Mouse (Mus musculus): ENCODE data around the gene Kcnip4. TPM values are rescaled to one million over a fixed set of nuclear protein-coding genes. Genes with fewer than 3 reads are reported as not detected.
A peak's percentile ranks its signal among the peaks of the same experiment; 100 is the strongest.

Gene Kcnip4
- total RNA-seq, 2 experiments from 2014 or later: not detected

DNA sequence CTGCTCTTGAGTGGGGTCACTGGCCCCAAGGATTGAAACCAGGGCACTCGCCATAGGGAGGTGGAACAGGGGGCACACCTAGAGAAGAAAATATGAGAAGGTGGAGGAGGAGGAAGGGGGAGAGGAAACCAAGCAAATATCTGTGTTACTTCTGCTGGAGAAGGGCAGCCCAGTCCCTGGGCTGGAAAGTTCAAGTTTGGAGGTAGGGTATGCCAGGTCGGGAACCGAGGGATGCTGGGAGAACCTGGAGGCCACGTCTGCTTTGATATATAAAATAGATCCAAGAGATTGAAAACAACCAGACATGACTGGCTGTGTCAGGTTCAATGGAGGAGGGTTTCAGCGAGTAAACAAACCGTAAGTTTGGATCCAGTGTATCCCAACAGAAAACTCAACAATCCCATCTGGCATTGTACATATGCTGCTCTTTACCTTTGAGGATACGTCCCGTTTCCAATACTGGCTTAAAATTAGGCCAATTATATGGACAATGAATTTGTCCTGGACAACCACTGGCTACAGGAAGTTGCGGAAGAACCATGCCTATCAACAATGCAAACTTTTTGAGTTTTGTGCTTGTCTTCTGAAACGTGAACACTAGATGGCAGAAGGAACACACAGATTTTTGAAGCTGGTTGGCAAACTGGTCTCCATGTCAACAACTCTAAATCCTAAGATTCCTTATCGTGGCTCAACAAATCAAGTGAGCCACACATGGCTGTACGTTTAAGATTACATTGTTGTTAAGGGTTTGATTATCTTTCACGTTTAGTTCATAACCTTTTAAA is 155.9 kb downstream of the Kcnip4 start:
- no peak for ATAC-seq (ENCODE audit: poor library complexity, severe bottlenecking)

DNA sequence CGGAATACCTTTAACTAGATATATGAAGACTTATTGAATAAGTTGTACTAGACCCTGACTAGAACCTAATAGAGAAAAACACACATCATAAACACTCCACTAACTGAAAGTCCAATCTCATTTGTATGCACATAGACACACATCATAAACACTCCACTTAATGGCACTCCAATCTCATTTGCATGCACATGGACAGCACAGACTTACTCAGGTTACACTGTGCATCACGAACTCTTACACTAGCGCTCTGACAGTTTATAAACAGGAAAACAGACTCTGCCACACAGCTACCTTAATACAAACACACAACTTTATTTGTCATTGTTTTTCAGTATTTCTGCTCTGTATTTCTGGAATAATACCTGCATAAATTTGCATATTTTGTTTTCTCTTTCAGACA is 168.3 kb downstream of the Kcnip4 start:
- ATAC-seq (ENCODE audit: poor library complexity, severe bottlenecking): no peak

GRCm38 (mm10) chr5:49352061-49352460 is 172.6 kb downstream of the Kcnip4 start:
- no peak for ATAC-seq (ENCODE audit: poor library complexity, severe bottlenecking)

DNA sequence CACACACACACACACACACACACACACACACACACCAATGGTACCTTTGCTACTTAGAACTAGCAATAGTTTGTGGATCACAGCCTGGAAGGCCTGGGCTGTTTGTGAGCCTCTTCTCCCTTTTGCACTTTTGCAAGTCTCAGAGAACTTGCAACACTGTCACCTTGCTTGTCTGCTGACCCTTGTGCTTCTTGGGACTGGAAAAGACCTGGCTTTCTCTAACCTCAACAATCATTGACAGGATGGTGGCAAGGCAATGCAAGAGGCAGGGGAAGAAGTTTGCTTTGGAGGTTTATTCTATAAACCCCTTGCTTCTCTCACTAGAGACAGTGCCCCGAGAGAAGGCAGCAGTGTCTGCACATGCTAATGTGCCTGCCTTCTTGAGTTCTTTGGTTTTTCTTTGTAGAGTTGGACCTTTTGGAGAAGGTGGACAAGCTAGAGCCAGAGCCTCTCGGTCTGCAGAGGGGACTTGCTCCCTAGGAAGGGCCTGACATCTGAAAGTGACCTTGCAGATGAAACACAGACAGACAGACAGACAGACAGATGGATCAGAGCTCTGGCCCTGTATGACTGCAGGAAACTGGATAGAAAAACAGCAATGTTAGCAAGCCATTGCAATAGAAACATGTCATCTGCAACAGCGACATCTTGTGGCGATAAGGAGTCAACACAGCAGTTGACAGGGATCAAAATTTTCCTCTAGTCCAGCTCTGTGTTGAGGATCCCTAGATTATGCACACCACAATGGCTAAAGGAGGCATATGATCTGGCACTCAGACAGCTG is 174.4 kb downstream of the Kcnip4 start:
- ATAC-seq (ENCODE audit: poor library complexity, severe bottlenecking): peak; percentile 35

GRCm38 (mm10) chr5:49349541-49349940 is 175.2 kb downstream of the Kcnip4 start:
- no peak for ATAC-seq (ENCODE audit: poor library complexity, severe bottlenecking)

- no peak for ATAC-seq (ENCODE audit: poor library complexity, severe bottlenecking)
Observed at GRCm38 (mm10) chr5:49348511-49348910, 176.2 kb downstream of the Kcnip4 start.

DNA sequence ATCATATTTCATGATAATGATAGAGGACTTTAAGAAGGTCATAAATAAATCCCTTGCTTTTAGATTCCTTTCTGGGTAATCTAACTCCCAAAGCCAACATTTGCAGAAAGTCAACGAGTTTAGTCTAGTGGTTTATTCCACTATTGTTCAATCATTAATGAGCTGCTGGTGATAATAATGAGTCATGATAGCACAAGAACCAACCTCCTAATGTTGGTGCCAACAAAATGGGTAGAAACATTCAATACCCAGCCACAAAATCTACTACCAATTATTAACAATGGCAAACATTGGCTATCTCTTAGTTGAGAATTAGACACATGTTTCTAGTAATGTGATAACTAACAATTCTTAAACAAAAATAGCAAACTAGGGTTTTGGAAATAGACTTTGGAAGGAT is 180.1 kb downstream of the Kcnip4 start:
- ATAC-seq (ENCODE audit: poor library complexity, severe bottlenecking): no peak

GRCm38 (mm10) chr5:49337164-49337563 is 187.5 kb downstream of the Kcnip4 start:
- ATAC-seq (ENCODE audit: poor library complexity, severe bottlenecking): no peak

DNA sequence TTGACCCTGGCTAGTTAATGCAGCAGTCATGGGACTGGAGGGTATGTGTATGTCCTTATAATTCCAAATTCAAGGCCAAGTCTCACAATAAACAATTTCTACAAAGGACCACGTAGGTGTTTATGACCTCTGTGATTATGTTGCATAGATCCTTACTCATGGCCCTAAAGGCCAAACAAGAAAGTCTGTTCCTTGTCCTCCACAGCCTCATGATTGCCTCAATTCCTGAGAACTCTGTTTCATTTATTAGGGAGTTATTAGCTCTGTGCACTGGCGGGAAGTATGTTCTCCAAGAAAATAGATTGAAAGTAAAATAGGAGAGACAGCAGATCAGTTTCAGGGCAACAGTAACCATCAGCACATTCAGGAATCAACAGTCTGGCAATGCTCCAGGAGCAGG is 191.6 kb downstream of the Kcnip4 start:
- ATAC-seq (ENCODE audit: poor library complexity, severe bottlenecking): no peak

DNA sequence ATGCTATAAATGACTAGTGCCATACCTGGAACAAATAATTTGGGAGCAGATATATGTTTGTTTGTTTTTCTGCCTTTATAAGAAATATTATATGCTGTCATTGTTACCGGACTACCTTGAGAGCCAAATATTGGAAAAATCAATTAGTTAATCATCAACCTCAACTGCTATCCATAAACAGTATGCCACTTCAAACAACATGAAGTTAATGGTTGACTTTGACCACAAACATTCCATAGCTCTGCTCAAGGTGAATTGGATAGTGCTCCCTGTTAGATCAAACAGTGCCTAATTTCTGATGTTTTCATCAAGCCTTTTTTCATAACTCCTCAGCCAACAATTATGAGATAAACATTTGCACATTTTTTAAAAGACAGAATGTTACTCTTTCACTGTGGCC is 195.7 kb downstream of the Kcnip4 start:
- ATAC-seq (ENCODE audit: poor library complexity, severe bottlenecking): no peak

GRCm38 (mm10) chr5:49318661-49319060 is 206.0 kb downstream of the Kcnip4 start:
- no peak for ATAC-seq (ENCODE audit: poor library complexity, severe bottlenecking)

GRCm38 (mm10) chr5:49317869-49318268 is 206.8 kb downstream of the Kcnip4 start:
- ATAC-seq (ENCODE audit: poor library complexity, severe bottlenecking): no peak

DNA sequence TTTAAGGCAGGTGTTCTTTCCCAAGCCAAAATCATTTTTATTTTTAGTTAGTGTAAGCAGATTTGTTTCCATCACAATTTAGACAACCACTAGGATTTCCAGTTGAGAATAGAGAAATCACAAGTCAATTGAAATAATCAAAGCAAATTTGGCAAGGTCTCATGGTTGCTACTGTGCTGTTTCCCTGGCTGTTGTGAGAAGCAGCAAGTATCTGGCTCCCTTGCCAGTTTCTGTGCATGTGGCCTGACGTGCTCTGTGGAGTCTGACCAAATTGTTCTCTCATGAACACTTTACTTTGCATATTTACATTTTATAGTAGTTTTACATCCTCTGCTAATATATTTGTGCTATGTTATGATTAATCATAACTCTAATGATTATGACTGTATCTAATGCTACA is 217.9 kb downstream of the Kcnip4 start:
- no peak for ATAC-seq (ENCODE audit: poor library complexity, severe bottlenecking)

DNA sequence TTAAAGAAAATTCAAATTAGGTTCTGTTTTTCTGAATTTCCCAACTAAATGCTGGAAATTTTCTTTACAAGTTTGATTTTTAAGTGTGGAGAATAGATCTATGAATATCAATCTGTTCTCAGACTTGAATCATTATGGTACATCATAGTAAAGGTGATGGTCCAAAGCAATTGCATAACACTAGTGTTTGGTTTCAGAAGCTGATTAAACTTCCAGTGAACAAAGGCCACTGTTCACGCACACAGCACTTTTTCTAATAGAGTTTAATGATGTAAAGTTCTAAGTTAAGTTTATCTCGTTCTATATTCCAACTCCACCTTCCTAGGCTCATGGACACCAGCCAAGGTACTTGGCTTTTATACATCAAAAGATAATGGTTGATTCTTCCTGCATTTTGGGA is 219.4 kb downstream of the Kcnip4 start:
- ATAC-seq (ENCODE audit: poor library complexity, severe bottlenecking): no peak

DNA sequence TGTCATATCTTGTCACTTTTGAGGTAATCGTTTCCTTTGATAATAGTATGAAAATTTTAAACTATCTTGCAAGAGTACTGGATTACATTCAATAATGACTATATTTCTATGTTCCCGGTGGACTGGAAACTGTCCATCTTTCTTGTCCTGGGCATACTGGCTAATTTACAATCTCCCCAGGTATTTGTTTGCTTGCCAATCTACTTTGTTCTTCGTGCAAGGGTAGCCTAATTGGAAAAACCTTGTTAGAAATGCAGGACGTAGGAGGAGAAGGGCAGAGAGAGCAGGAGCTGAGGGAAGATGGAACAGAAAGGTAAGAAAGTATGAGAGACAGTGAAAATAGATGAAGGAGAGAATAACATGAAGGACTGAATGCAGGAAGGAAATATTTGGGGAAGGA is 226.1 kb downstream of the Kcnip4 start:
- ATAC-seq (ENCODE audit: poor library complexity, severe bottlenecking): no peak

DNA sequence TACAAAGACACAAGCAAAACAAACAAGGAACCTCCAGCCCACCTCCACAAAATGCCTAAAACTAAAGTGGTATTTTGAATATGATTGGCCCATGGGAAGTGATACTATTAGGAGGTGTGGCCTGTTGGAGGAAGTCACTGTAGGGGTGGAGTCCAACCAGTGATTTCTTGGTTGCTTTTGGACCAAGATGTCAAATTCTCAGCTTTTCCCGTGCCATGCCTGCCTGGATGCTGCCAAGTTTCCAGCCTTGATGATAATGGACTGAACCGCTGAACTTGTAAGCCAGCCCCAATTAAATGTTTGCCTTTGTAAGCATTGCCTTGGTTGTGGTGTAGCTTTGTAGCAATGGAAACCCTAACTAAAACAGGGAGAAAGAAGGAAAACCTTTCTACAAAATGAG is 232.3 kb downstream of the Kcnip4 start:
- no peak for ATAC-seq (ENCODE audit: poor library complexity, severe bottlenecking)

DNA sequence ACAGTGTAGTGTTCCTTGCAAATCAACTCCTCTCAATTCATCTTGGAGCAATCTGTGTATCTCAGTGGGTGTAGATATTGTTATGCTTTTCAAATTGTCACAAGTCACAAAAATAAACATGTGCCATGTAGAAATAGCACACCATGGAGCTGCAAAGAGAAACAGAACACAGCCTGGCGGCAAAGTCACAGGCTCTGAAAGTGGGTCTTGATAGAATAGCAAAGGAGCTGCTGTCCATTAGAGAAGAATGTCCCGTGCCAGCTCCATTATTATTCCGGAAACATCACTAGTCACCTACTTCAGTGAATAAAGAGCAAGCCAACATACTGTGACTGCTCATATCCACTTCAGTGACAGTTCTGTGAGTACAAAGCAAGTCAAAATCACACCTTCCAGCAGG is 232.9 kb downstream of the Kcnip4 start:
- no peak for ATAC-seq (ENCODE audit: poor library complexity, severe bottlenecking)

DNA sequence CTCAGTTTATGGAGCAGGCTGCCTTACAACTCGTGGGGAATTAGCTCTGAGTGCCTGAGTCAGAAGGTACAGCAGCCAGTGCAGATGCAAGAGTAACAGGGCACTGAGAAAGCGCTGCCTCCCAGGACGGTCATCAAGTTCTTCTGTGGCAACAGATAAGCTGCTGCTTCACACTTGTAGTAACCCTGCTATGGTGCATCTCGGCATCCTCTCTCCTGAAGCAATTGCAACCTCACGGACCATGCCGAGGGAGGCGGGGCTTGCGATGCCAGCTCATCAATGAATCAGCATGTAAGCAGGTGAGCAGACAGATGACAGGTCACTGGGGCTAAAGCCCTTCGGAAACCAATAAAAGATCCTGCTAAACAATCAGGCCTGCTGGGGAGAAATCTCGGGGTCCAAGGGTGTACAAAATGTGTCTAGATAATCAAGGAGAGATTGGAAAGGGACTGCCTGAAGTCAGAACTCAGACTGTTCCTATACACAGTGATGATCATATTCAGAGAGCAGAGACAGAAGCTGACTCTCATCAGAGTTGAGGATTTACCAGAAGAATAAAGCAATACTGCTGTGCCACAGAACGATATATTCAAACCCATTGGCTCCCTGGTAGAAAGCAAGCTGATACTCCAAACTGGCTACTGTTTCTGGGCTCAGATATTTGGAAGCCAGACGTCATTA is 239.1 kb downstream of the Kcnip4 start:
- ATAC-seq (ENCODE audit: poor library complexity, severe bottlenecking): no peak

- ATAC-seq (ENCODE audit: poor library complexity, severe bottlenecking): no peak
Observed at GRCm38 (mm10) chr5:49284776-49285175, 239.9 kb downstream of the Kcnip4 start.

DNA sequence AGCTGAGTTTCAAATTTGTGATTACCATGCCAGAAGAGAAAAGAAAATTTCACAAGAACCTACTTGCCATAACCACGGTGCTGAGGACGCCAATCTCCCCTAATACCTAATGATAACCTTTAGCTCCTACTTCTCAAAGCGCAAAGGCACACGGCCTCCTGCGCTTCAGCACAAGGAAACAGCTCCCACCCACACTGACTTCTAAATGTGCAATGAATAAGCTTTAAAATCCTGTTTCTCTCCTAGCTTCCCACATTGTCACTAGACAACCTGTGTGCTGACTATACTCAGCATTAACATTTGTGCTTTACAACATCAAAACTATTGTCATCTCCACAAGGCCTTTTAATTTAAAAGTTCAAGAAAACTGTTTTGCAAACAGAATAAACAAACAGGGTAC is 241.3 kb downstream of the Kcnip4 start:
- no peak for ATAC-seq (ENCODE audit: poor library complexity, severe bottlenecking)

- no peak for ATAC-seq (ENCODE audit: poor library complexity, severe bottlenecking)
Observed at GRCm38 (mm10) chr5:49271864-49272263, 252.8 kb downstream of the Kcnip4 start.

- no peak for ATAC-seq (ENCODE audit: poor library complexity, severe bottlenecking)
Observed at GRCm38 (mm10) chr5:49268807-49269206, 255.9 kb downstream of the Kcnip4 start.

All from megakaryocyte, adult 5-6 weeks (primary cell).